Mouse (Mus musculus): ENCODE data around the gene Immp2l.

DNA sequence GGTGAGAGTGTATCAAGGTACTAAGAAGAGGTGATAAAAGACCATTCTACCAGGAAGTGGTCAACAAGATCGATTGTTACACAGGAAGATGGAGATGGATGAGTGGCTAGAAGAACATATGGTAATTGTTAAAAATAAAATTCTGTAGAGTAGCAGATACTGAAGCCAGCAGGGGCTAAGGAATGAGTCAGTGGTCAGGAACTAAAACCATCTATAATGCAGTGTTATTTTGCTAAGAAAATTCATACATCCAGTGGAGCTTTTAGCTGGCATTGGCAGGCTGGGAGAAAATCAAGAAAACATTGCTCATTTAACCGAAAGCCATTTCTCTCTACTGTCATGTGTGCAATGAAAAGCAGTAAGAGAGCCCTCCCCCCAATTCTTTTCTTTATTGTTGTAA lies 913.9 kb downstream of the Immp2l start:
- TF ChIP-seq POLR2A (IDR thresholded peaks at IDR 0.05; ENCODE audit: insufficient read length, low read depth) (no peak), MAX (IDR thresholded peaks at IDR 0.05; ENCODE audit: low read depth) (no peak), POLR2AphosphoS2 (IDR thresholded peaks at IDR 0.05; ENCODE audit: insufficient read length, low read depth) (no peak), REST (IDR thresholded peaks at IDR 0.05; ENCODE audit: insufficient read depth, insufficient read length) (no peak), TCF12 (IDR thresholded peaks at IDR 0.05; ENCODE audit: insufficient read depth, poor library complexity, severe bottlenecking) (no peak)

Measured in myocyte (in vitro differentiated cells).